Mouse (Mus musculus) limb, embryonic 10.5 days (tissue): ENCODE measurements around the gene 4931440F15Rik. TPM values are rescaled to one million over a fixed set of nuclear protein-coding genes. Genes with fewer than 3 reads are reported as not detected.

Source experiments
- DNase-seq: peaks from one replicate; pipeline ENCODE4 v3.0.0-alpha.2; 2017; ENCODE audit warnings: low spot score
- H3K27ac ChIP-seq: fragments of 300-500 bp; sonication (generic); 2 replicates; pipeline ENCODE4 v1.5.1; 2016; ENCODE audit warnings: mild to moderate bottlenecking
- H3K27me3 ChIP-seq: fragments of 300-500 bp; sonication (generic); 2 replicates; pipeline ENCODE4 v1.6.1; 2016; ENCODE audit warnings: low read depth, mild to moderate bottlenecking; ENCODE audit not compliant: poor library complexity, severe bottlenecking
- H3K36me3 ChIP-seq: fragments of 300-500 bp; sonication (generic); 2 replicates; pipeline ENCODE4 v1.6.1; 2016; ENCODE audit warnings: mild to moderate bottlenecking, moderate library complexity
- H3K4me1 ChIP-seq: fragments of 300-500 bp; sonication (generic); 2 replicates; pipeline ENCODE4 v1.6.1; 2016
- H3K4me3 ChIP-seq: fragments of 300-500 bp; sonication (generic); 2 replicates; pipeline ENCODE4 v1.5.1; 2016; ENCODE audit warnings: mild to moderate bottlenecking, moderate library complexity
- H3K9me3 ChIP-seq: fragments of 300-500 bp; sonication (generic); replicated peaks from 2 replicates; pipeline ENCODE4 v1.6.1; 2016; ENCODE audit warnings: mild to moderate bottlenecking
- WGBS: fragments of 180-500 bp; shearing (Covaris S2); methylation state at CpG from one replicate; pipeline ENCODE4 v1.1.7; 2016; 5-methylcytosine and 5-hydroxymethylcytosine counted together
- polyA plus RNA-seq: library from polyadenylated mRNA; unstranded; fragments of >200 nt; fragmentation: Nextera tagmentation; extraction: Ambion mirVana; gene quantifications from 2 replicates; pipeline ENCODE4 v1.2.1, GENCODE M21; 2016

4931440F15Rik gene
- polyA plus RNA-seq, 1 experiment from 2014 or later, result 0.04 TPM

DNA sequence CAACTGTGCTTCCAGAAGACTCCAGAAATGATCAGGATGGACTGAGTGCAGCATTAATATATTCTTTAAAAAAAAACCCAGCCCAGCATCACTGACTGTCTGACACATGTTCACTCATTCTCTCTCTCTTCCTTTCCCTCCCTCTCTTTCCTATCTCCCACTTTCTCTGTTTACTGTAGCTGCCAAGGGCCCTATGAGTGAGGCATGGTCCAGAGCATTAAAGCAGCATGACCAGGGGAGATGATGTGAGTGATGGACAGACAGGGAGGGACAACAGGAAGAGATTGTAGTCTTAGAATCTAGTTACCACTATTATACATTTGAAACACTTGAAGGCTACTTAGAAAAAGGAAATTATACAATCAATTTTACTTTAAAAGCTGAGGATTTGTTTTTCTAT lies 9.8 kb downstream of the 4931440F15Rik start:
- Histone ChIP-seq H3K9me3 (no peaks in the 10 kb centered on the region), H3K4me3 (no peak overlapping the region), H3K27ac (no peak overlapping the region), H3K4me1 (peaks cover 6% of the 10 kb centered on the region), H3K36me3 (no peaks in the 10 kb centered on the region), H3K27me3 (no peaks in the 10 kb centered on the region)
- DNase-seq, result no peak

DNA sequence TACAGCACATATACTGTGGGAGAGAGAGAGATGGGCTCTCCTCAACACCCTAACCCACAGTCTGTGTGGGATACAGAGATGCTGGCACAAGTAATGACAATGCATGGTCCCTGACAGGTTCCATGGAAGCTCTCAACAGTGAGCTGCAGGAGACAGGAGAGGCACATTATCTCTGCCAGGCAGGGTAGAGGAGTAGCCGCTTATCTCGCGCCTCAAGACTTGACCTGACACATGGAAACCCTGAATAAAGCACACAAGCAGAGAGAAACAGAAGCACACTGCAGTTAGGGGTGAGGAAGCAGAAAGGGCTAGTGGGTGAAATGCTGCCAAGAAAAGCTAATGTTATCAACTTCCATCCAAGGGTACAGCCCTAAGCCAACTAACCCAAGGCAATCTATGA lies 10.2 kb downstream of the 4931440F15Rik start:
- H3K27ac ChIP-seq, result no peak overlapping the region
- DNase-seq, result no peak
- no peak overlapping the region for H3K4me3 ChIP-seq
- WGBS, result 90% methylated on average over 3 of the region's 3 CpGs
- H3K36me3 ChIP-seq, result no peaks in the 10 kb centered on the region
- no peaks in the 10 kb centered on the region for H3K9me3 ChIP-seq
- H3K27me3 ChIP-seq, result no peaks in the 10 kb centered on the region
- peaks cover 6% of the 10 kb centered on the region for H3K4me1 ChIP-seq

DNA sequence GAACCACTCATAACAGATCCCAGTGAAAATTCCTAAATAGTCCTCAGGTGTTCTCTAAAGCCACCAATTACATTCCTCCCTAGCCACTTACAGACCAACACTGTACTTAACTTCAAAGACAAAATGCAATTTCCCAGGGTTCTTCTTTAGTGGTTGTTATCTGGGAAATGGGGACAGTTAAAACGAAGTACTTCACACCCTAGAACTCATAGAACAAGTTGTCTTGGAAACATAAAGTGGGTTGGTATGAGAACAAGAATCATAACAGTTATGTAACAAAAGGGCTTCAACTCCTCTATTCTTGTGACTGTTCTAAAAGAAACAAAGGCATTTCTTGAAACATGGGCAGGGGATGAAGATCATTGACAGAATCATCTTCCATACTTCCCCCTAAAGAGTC lies 12.2 kb downstream of the 4931440F15Rik start:
- no peak overlapping the region for H3K27ac ChIP-seq
- no peaks in the 10 kb centered on the region for H3K27me3 ChIP-seq
- H3K9me3 ChIP-seq, result no peaks in the 10 kb centered on the region
- no peak for DNase-seq
- H3K36me3 ChIP-seq, result no peaks in the 10 kb centered on the region
- H3K4me1 ChIP-seq, result peaks cover 6% of the 10 kb centered on the region
- no peak overlapping the region for H3K4me3 ChIP-seq
- 90% methylated on average over 1 of the region's 1 CpGs for WGBS

DNA sequence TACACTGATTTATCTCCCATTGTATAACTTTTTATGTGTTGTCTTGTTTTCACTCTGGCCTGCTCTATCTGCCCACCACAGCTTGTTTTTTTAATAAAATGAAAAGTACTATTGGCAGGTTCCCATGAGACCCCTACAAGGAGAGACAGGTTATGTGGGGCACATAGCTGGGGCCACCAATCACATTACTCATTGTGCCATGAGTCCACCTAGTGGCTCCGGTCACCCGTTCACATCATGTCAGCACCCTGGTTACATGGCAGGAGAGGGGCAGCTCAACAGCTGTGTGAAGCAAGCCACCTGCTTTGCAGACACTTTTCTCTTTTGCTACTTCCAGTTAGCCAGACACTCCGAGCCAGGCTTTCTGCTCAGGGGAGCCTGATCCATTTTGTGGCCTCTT lies 13.0 kb downstream of the 4931440F15Rik start:
- no peak for DNase-seq
- H3K36me3 ChIP-seq, result no peaks in the 10 kb centered on the region
- no peak overlapping the region for H3K4me3 ChIP-seq
- no peaks in the 10 kb centered on the region for H3K27me3 ChIP-seq
- 78% methylated on average over 3 of the region's 3 CpGs for WGBS
- H3K9me3 ChIP-seq, result no peaks in the 10 kb centered on the region
- no peak overlapping the region for H3K27ac ChIP-seq
- peaks cover 2% of the 10 kb centered on the region for H3K4me1 ChIP-seq

DNA sequence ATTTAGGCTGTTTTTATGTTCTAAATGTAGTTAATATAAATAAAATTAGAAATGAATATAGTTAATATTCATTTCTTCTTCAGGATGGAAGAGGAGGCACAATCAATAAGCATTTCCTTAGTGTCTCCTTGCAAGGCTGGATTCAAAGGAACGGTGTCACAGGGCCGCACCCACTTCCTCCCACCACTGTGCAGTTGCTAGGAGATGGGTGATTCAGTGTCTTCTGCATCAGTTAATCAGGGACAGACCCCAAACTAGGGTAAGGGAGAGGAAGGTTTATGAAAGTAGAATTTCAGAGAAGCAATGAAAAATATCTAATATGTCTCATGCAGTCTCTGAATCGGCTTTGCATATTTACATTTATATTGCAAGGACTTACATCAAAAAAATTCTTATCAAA lies 15.1 kb downstream of the 4931440F15Rik start:
- no peak overlapping the region for H3K4me3 ChIP-seq
- no peak overlapping the region for H3K27ac ChIP-seq
- H3K9me3 ChIP-seq, result no peaks in the 10 kb centered on the region
- DNase-seq, result no peak
- H3K27me3 ChIP-seq, result no peaks in the 10 kb centered on the region
- 85% methylated on average over 3 of the region's 3 CpGs for WGBS
- H3K36me3 ChIP-seq, result no peaks in the 10 kb centered on the region
- H3K4me1 ChIP-seq, result no peaks in the 10 kb centered on the region

DNA sequence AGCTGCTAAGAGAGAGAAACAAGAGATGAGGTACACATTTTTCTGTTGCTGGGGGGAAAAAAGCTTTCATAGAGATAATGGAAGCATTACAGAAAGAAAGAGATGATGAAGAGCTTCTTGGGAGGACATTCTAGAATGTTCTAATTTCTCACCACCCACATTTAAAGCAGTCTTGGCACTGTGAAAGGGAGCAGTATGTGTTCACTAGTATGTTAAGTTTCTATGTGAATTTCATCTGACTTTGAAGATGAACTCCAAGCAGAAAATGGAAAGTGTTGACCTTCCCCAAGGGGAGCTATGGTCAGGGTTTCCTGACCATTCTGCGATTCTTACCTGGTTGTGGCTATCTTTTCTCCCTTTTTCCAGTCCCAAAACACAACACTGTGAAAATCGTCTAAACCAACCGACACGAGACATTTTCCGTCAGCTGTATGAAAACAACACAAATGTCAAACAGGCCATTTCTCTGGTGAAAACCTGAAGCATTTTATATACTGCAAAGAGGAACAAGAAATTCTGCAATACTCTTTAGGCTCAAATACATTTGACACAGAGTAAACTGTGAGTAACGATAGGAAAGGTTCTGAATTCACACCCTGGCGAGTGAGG lies 16.4 kb downstream of the 4931440F15Rik start:
- 92% methylated on average over 7 of the region's 7 CpGs for WGBS
- DNase-seq, result no peak
- Histone ChIP-seq H3K9me3 (no peaks in the 10 kb centered on the region), H3K4me1 (no peaks in the 10 kb centered on the region), H3K36me3 (no peaks in the 10 kb centered on the region), H3K4me3 (no peak overlapping the region), H3K27ac (no peak overlapping the region), H3K27me3 (no peaks in the 10 kb centered on the region)

DNA sequence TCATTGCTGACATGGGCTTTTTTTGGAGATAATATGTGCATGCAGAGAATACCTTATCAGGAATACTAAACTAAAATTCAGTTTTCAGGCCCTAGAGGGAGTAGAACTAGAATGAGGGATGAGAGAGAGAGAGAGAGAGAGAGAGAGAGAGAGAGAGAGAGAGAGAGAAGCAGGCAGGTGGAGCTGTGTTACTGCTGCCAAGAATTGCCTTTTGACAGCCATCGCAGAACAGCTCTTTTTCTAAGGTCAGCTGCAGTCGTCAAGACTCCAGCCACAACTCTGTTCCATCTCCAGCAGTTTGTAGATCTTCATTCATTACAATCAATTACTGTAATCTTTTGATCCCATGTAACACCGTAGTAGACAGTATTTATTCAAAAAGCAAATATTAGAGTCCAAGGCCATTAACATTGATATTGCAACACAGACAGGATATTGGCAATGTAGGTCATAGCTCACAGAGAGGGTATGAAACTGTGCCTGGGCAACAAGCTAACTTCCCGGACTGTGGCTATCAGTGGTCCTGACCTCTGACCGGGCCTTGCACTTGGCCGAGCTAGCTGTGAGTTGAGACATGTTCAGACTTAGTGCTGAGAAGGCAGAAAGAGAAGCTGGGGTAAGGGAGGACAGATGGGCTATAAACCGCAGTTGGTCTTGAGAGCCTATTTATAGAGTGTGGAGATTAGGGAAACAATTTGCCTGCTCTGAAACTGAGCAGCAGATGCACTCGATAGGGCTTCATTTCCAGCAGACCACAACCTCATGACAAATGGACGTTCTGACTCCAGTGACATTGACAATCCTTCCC lies 17.1 kb downstream of the 4931440F15Rik start:
- Histone ChIP-seq H3K36me3 (no peaks in the 10 kb centered on the region), H3K9me3 (no peaks in the 10 kb centered on the region), H3K27ac (no peak overlapping the region), H3K4me3 (no peak overlapping the region), H3K27me3 (no peaks in the 10 kb centered on the region), H3K4me1 (no peaks in the 10 kb centered on the region)
- no peak for DNase-seq
- 55% methylated on average over 9 of the region's 9 CpGs for WGBS

DNA sequence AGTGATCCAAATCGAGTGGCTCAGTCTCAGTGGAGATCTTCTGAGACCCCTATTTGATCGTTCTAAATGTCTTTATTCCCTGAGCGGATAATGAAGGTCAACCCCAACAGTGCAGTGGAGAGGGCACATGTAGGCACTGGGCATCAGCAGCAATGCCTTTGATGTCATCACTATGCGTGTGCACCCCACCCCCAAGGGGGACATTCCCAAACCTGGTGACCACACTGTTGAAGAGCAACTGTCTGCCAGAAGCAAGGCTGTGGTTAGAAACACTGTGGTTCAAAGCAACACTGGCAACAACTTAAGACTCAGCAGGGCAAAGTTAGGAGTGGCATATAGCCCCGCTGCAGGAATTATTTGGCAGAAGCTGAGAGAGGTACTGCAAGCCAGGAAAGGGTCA lies 18.1 kb downstream of the 4931440F15Rik start:
- H3K4me1 ChIP-seq, result no peaks in the 10 kb centered on the region
- no peaks in the 10 kb centered on the region for H3K36me3 ChIP-seq
- no peak overlapping the region for H3K27ac ChIP-seq
- no peak overlapping the region for H3K4me3 ChIP-seq
- WGBS, result 91% methylated on average over 5 of the region's 5 CpGs
- no peaks in the 10 kb centered on the region for H3K27me3 ChIP-seq
- no peak for DNase-seq
- H3K9me3 ChIP-seq, result no peaks in the 10 kb centered on the region

DNA sequence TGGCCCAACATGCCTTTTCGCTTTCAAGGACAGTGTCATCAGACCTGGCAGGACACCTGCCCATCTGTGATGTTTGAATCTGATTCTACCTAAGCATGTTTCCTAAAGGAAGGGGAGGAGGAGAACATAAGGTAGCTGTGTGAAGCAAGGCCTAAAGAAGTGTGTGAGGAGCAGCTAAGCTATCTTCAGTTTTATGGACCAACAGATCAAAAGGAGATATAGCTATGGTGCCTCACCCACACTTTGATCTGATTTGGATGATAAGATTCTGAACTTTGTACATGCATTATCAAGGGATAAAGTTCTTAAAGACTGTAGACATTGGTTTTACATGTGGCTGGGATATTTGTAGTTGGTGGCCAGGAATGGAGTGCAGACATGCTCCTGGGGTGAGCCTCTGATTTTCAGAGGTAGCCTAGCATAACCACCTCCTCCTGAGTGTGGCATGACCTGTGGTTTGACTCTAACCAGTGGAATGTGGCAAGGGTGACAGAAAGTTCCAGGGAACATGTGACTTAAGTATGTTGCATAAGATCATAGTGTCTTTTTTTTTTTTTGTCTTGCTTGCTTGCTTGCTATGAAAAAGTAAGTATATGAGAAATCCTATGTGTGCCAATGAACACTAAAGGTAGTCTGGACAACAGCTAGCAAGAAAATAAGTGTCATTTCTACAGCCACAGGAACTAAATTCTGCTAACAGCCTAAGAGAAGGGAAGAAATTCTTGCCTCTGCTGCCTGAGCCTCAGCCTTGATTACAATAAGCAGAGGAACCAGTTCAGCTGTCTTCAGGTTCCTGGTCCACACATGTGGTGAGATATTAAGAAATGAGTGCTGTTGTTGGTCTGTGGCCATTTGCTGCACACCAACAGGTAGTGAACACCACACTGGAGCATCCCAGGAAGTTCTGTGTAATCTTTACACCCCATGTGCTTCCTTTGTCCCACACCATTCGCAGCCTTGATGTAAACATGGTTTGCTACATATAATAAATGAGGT lies 23.7 kb downstream of the 4931440F15Rik start:
- H3K4me3 ChIP-seq, result no peak overlapping the region
- no peak overlapping the region for H3K27ac ChIP-seq
- no peak for DNase-seq
- 84% methylated on average over 2 of the region's 2 CpGs for WGBS
- no peaks in the 10 kb centered on the region for H3K36me3 ChIP-seq
- H3K4me1 ChIP-seq, result no peaks in the 10 kb centered on the region
- no peaks in the 10 kb centered on the region for H3K9me3 ChIP-seq
- no peaks in the 10 kb centered on the region for H3K27me3 ChIP-seq

DNA sequence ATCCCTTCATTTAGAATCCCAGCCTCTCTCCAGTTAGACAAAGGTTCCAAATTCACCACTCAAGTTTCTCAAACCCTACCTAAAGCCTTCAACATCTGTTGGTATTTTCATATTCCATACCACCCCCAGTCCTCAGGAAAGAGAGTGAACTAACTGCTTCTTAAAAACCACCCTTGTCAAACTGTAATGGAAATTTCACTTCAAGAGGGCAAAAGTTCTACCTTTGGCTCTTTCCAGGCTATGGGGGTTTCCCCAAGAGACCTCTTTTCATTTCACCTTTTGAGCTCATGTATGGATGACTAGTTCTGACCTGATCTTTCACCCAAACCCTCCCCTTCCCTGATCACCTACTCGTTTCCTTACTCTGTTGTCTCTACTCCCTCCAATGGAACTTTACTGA lies 25.6 kb downstream of the 4931440F15Rik start:
- Histone ChIP-seq H3K27me3 (no peaks in the 10 kb centered on the region), H3K9me3 (no peaks in the 10 kb centered on the region), H3K27ac (no peak overlapping the region), H3K4me1 (no peaks in the 10 kb centered on the region), H3K36me3 (no peaks in the 10 kb centered on the region), H3K4me3 (no peak overlapping the region)
- no peak for DNase-seq
- 69% methylated on average over 1 of the region's 1 CpGs for WGBS

DNA sequence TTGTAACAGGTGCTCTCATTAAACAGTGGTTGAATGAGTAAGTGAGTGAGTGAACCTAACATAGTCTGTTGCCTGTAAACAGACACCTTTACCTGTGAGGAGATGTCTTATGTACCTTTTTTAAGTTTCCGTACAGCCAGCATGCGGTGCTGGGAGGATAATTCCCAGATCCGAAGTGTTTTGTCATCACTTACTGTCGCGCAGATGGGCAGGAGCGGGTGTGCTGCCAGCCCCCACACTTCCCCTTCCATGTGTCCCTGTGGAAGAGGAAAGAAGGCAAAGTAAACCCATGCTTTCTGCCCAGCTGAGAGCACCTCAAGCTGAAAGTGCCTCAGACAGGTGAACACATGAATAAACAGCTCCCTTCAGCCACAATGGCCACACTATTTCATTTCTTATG lies 30.4 kb downstream of the 4931440F15Rik start:
- H3K27ac ChIP-seq, result no peak overlapping the region
- WGBS, result 94% methylated on average over 6 of the region's 6 CpGs
- H3K4me3 ChIP-seq, result no peak overlapping the region
- H3K27me3 ChIP-seq, result no peaks in the 10 kb centered on the region
- no peak for DNase-seq
- H3K9me3 ChIP-seq, result no peaks in the 10 kb centered on the region
- no peaks in the 10 kb centered on the region for H3K4me1 ChIP-seq
- no peaks in the 10 kb centered on the region for H3K36me3 ChIP-seq

DNA sequence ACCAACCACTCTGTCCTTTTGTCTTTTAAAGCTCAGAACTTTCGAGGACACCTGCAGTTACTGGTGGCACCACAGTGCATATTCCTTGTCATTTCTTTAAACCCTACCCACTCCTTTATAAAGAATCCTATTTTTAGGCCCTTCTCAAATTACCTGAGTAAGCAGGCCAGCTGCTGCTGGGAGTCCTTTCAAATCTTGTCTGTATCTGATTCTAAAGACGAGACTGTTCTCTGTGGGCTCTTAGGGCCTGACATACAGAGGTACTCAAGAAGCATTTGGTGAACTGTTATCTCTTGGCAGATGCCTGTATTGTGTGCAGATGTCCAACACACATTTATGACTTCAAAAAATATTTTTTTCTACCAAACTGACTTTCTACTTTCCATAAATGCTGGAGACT lies 31.0 kb downstream of the 4931440F15Rik start:
- no peak for DNase-seq
- no peaks in the 10 kb centered on the region for H3K36me3 ChIP-seq
- WGBS, result 54% methylated on average over 2 of the region's 2 CpGs
- H3K27me3 ChIP-seq, result no peaks in the 10 kb centered on the region
- H3K4me1 ChIP-seq, result no peaks in the 10 kb centered on the region
- no peak overlapping the region for H3K4me3 ChIP-seq
- H3K27ac ChIP-seq, result no peak overlapping the region
- no peaks in the 10 kb centered on the region for H3K9me3 ChIP-seq

DNA sequence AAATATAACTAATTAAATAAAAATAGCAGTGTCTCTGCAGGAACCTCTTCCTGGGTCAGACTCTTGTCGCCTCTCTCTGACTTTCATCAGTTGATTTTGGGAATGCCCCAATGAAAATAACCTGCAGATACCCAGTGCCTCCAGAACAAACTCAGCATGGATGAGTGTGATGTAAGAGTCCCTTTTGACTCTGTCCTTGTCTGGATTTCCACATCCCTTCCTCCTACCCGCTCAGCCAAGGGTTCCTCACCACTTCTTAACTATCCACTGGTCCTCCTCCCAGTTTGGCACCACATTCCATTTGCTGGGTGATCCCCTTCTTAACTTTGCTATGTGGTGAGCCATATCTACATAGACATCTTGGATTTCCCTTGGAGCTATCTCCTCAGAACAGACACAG lies 34.7 kb downstream of the 4931440F15Rik start:
- WGBS, result 86% methylated on average over 2 of the region's 2 CpGs
- Histone ChIP-seq H3K27ac (no peak overlapping the region), H3K4me3 (no peak overlapping the region), H3K4me1 (no peaks in the 10 kb centered on the region; the same call in 1 of the 2 replicates), H3K9me3 (no peaks in the 10 kb centered on the region), H3K27me3 (no peaks in the 10 kb centered on the region), H3K36me3 (no peaks in the 10 kb centered on the region)
- no peak for DNase-seq
